Mouse (Mus musculus): ENCODE results near the gene Vrk2. TPM values are rescaled to one million over a fixed set of nuclear protein-coding genes. Genes with fewer than 3 reads are reported as not detected.

Vrk2 gene
- 1 to 10 TPM; 5.5 to 6.7 TPM for total RNA-seq (2021)

- intact Hi-C loops (cut with DNase I): loop anchor here (5.0 kb wide), 1 partner anchor 206 kb away; the partner anchor contains the start of gene Fancl
- DNase-seq: peak; percentile 79 to 84
Observed at GRCm38 (mm10) chr11:26593061-26594059, at the start of gene Vrk2, which contains the start of gene Gm6899. Gene Vrk2 (minus strand): TSS chr11:26593999. Gene Gm6899 (plus strand): TSS chr11:26593241.

GRCm38 (mm10) chr11:26642141-26642540, 48.3 kb upstream of the Vrk2 start:
- intact Hi-C loops (cut with DNase I): no loop called here
- DNase-seq: no peak

- no peak for DNase-seq
- intact Hi-C loops (cut with DNase I): no loop called here
Observed at GRCm38 (mm10) chr11:26640314-26640785, 46.6 kb upstream of the Vrk2 start.

- DNase-seq: no peak
- intact Hi-C loops (cut with DNase I): no loop called here
Observed at GRCm38 (mm10) chr11:26636239-26636638, 42.4 kb upstream of the Vrk2 start.

- no peak for DNase-seq
- intact Hi-C loops (cut with DNase I): no loop called here
Observed at GRCm38 (mm10) chr11:26622727-26623126, 28.9 kb upstream of the Vrk2 start.

GRCm38 (mm10) chr11:26618475-26619223, 24.9 kb upstream of the Vrk2 start:
- intact Hi-C loops (cut with DNase I): no loop called here
- no peak for DNase-seq

GRCm38 (mm10) chr11:26608795-26609194, 15.0 kb upstream of the Vrk2 start:
- no peak for DNase-seq

GRCm38 (mm10) chr11:26604061-26604655, 10.4 kb upstream of the Vrk2 start:
- intact Hi-C loops (cut with DNase I): no loop called here
- DNase-seq: no peak

More at GRCm38 (mm10) chr11:26608795-26609194, 15.0 kb upstream of the Vrk2 start:
- intact Hi-C loops (cut with DNase I): no loop called here

- DNase-seq: no peak
- intact Hi-C loops (cut with DNase I): no loop called here
Observed at GRCm38 (mm10) chr11:26601571-26602175, 7.9 kb upstream of the Vrk2 start.

- intact Hi-C loops (cut with DNase I): no loop called here
- DNase-seq: no peak
Observed at GRCm38 (mm10) chr11:26600692-26601091, 6.9 kb upstream of the Vrk2 start.

- no peak for DNase-seq
- intact Hi-C loops (cut with DNase I): no loop called here
Observed at GRCm38 (mm10) chr11:26598876-26599275, 5.1 kb upstream of the Vrk2 start.

- intact Hi-C loops (cut with DNase I): no loop called here
- DNase-seq: no peak
Observed at GRCm38 (mm10) chr11:26597761-26598160, 4.0 kb upstream of the Vrk2 start.

- intact Hi-C loops (cut with DNase I): no loop called here
Observed at GRCm38 (mm10) chr11:26597145-26597544, 3.3 kb upstream of the Vrk2 start.

GRCm38 (mm10) chr11:26596186-26596585, 2.4 kb upstream of the Vrk2 start:
- intact Hi-C loops (cut with DNase I): no loop called here
- DNase-seq: no peak

More at GRCm38 (mm10) chr11:26597145-26597544, 3.3 kb upstream of the Vrk2 start:
- no peak for DNase-seq

GRCm38 (mm10) chr11:26594487-26594886, 688 bp upstream of the Vrk2 start:
- DNase-seq: no peak
- intact Hi-C loops (cut with DNase I): loop anchor here (5.0 kb wide), 1 partner anchor 207 kb away; the partner anchor contains the start of gene Fancl

GRCm38 (mm10) chr11:26592395-26593053, 1.3 kb downstream of the Vrk2 start:
- DNase-seq: no peak
- intact Hi-C loops (cut with DNase I): loop anchor here (5.0 kb wide), 1 partner anchor 205 kb away; the partner anchor contains the start of gene Fancl

- no peak for DNase-seq
- intact Hi-C loops (cut with DNase I): no loop called here
Observed at GRCm38 (mm10) chr11:26587184-26587524, 6.6 kb downstream of the Vrk2 start.

GRCm38 (mm10) chr11:26586367-26587183, 7.2 kb downstream of the Vrk2 start:
- intact Hi-C loops (cut with DNase I): no loop called here
- DNase-seq: peak in 1 of 2 experiments; percentile 16
